Mouse (Mus musculus) kidney, adult 2 months (tissue): ENCODE data around the gene Asrgl1. TPM values are rescaled to one million over a fixed set of nuclear protein-coding genes. Genes with fewer than 3 reads are reported as not detected.
A peak's percentile ranks its signal among the peaks of the same experiment; 100 is the strongest.

ENCODE experiments used
- DNase-seq: peaks from one replicate; pipeline ENCODE4 v3.0.0; 2021
- H3K27ac ChIP-seq: fragments of 200-500 bp; 2 replicates; pipeline ENCODE4 v1.5.1; 2012; ENCODE audit warnings: low read depth, low read length, control low read depth, inconsistent platforms; ENCODE audit not compliant: insufficient read depth
- H3K27me3 ChIP-seq: fragments of 200-500 bp; replicated peaks from 2 replicates; pipeline ENCODE4 v1.6.1; 2012; ENCODE audit warnings: mild to moderate bottlenecking, moderate library complexity, low read length, inconsistent platforms; ENCODE audit not compliant: control insufficient read depth, insufficient read depth
- H3K36me3 ChIP-seq: fragments of 200-500 bp; 2 replicates; pipeline ENCODE4 v1.6.1; 2012; ENCODE audit warnings: mild to moderate bottlenecking, moderate library complexity, low read length, inconsistent platforms; ENCODE audit not compliant: control insufficient read depth, insufficient read depth
- H3K4me1 ChIP-seq: fragments of 200-500 bp; 2 replicates; pipeline ENCODE4 v1.6.1; 2011; ENCODE audit warnings: low read length; ENCODE audit not compliant: control insufficient read depth, insufficient read depth
- H3K4me3 ChIP-seq: fragments of 200-500 bp; 2 replicates; pipeline ENCODE4 v1.5.1; 2011; ENCODE audit warnings: mild to moderate bottlenecking, low read depth, low read length, control low read depth; ENCODE audit not compliant: insufficient read depth
- CTCF ChIP-seq: fragments of 200-500 bp; conservative IDR thresholded peaks from 2 replicates; pipeline ENCODE4 v1.5.1; 2011; ENCODE audit warnings: low read depth, mild to moderate bottlenecking, control low read depth, low read length, moderate library complexity, mixed read lengths; ENCODE audit not compliant: insufficient read depth, insufficient read length
- POLR2A ChIP-seq: fragments of 200-500 bp; IDR thresholded peaks from one replicate; pipeline ENCODE4 v1.6.1; 2011; ENCODE audit warnings: low read depth, low read length, control low read depth
- WGBS: fragments of 180-500 bp; shearing (Covaris S2); methylation state at CpG from one replicate; pipeline ENCODE4 v1.1.7; 2018; 5-methylcytosine and 5-hydroxymethylcytosine counted together
- polyA plus RNA-seq: library from polyadenylated mRNA; depleted of rRNA; stranded (reverse); fragments of >200 nt; gene quantifications from 2 replicates; pipeline ENCODE4 v1.2.3, GENCODE M21; 2012; rRNA removed

Gene Asrgl1
- polyA plus RNA-seq, 1 experiment = 3.5 TPM

GRCm38 (mm10) chr19:9061221-9061893, 74.1 kb downstream of the Asrgl1 start:
- peak; percentile 62 for DNase-seq
- Histone ChIP-seq H3K4me3 (no peak overlapping the region), H3K27me3 (no peaks in the 10 kb centered on the region), H3K4me1 (no peaks in the 10 kb centered on the region; the same call in 1 of the 2 replicates), H3K27ac (no peak overlapping the region), H3K36me3 (no peaks in the 10 kb centered on the region)
- 89% methylated on average over 8 of the region's 8 CpGs for WGBS
- TF ChIP-seq CTCF = no peak

- no peak for DNase-seq
- Histone ChIP-seq H3K36me3 (no peaks in the 10 kb centered on the region), H3K4me1 (no peaks in the 10 kb centered on the region; the same call in 1 of the 2 replicates), H3K27me3 (no peaks in the 10 kb centered on the region), H3K27ac (no peak overlapping the region), H3K4me3 (no peak overlapping the region)
- TF ChIP-seq CTCF (no peak), POLR2A (no peak)
- 71% methylated on average over 4 of the region's 4 CpGs for WGBS
Measured at GRCm38 (mm10) chr19:9060103-9060502, 75.3 kb downstream of the Asrgl1 start.

Other genes starting within 250 kb of the Asrgl1 start
- gene 1810009A15Rik, start 246.8 kb downstream of the Asrgl1 start, polyA plus RNA-seq = 21.7 and 23.9 TPM in 2 replicates
- gene Gm49416, start 246.7 kb downstream of the Asrgl1 start, polyA plus RNA-seq = not detected in 2 replicates
- 16.7 and 18.9 TPM in 2 replicates for gene Ints5, start 242.6 kb downstream of the Asrgl1 start, polyA plus RNA-seq
- 130 and 136 TPM in 2 replicates for gene Ganab, start 237.6 kb downstream of the Asrgl1 start, polyA plus RNA-seq
- gene B3gat3, start 215.3 kb downstream of the Asrgl1 start, polyA plus RNA-seq = 105 and 125 TPM in 2 replicates
- gene Rom1, start 206.3 kb downstream of the Asrgl1 start, polyA plus RNA-seq = 12.0 and 13.9 TPM in 2 replicates
- gene Eml3, start 206.1 kb downstream of the Asrgl1 start, polyA plus RNA-seq = 35.1 and 35.7 TPM in 2 replicates
- gene Mta2, start 193.8 kb downstream of the Asrgl1 start, polyA plus RNA-seq = 16.9 and 19.8 TPM in 2 replicates
- 14.1 and 14.3 TPM in 2 replicates for gene Tut1, start 181.8 kb downstream of the Asrgl1 start, polyA plus RNA-seq
- gene Eef1g, start 168.6 kb downstream of the Asrgl1 start, polyA plus RNA-seq = 203 and 236 TPM in 2 replicates
- 11.9 TPM in 2 replicates for gene Ahnak, start 146.4 kb downstream of the Asrgl1 start, polyA plus RNA-seq
- gene Scgb1a1, start 47.7 kb downstream of the Asrgl1 start, polyA plus RNA-seq = 0.22 TPM in 1 of 2 replicates, not detected in the other